Mouse (Mus musculus): ENCODE measurements around the gene B230118H07Rik.

DNA sequence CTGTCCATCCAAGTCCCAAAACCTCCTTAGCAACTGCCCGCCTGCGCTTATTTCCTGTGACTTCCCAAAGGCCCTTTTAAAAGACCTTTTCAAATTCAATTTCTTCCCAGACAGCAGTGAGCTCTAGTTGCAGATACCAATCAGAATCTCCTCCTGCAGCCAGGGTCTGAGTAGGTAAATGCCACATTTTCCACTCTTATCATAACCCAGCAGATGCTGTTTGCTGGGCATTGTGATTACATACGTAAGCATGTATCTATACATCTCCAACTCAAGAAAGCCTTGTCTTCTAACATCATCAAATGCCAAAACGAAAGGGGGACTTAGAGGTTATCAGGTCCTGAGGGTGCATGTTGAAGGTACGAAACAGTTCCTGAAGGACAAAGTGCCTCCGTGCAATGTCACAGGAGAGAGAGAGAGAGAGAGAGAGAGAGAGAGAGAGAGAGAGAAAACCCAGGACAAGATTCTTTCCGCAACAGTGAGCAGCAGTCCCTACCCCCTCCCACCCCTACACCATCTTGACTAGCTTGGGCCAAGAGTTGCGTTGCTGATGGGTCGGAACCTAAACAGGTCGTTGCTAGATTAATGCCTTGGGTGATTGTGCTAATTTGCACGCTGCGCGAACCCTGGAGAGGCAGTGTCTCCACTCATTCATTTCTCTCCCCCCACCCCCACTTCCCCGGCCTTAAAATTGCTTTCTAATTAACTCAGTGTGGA is 3.0 kb upstream of the B230118H07Rik start:
- no peak for TF ChIP-seq POLR2A (IDR thresholded peaks at IDR 0.05; ENCODE audit: borderline replicate concordance, extremely low read depth, insufficient read depth, insufficient read length, poor library complexity, severe bottlenecking)
- TF ChIP-seq CTCF (IDR thresholded peaks at IDR 0.05; ENCODE audit: borderline replicate concordance, extremely low read depth, insufficient read depth, insufficient read length), result no peak

Data from brain, embryonic 14.5 days (tissue).